Mouse (Mus musculus) heart, postnatal 0 days (tissue): ENCODE data around the gene Sprr2e. TPM values are rescaled to one million over a fixed set of nuclear protein-coding genes. Genes with fewer than 3 reads are reported as not detected.

Experiments used
- ATAC-seq: fragments of 200-750 bp; cut with Nextera tagmentation; 2 replicates; pipeline ENCODE4 v1.8.0; 2017; ENCODE audit warnings: low read depth, moderate number of reproducible peaks, moderate library complexity; ENCODE audit not compliant: insufficient read depth
- DNase-seq: peaks from one replicate; pipeline ENCODE4 v3.0.0-alpha.2; 2016; ENCODE audit warnings: low spot score
- H3K27ac ChIP-seq: fragments of 300-500 bp; sonication (generic); 2 replicates; pipeline ENCODE4 v1.5.1; 2014; ENCODE audit warnings: low read depth, mild to moderate bottlenecking
- H3K27me3 ChIP-seq: fragments of 300-500 bp; sonication (generic); 2 replicates; pipeline ENCODE4 v1.6.1; 2014; ENCODE audit warnings: low read length, mixed read lengths; ENCODE audit not compliant: control insufficient read depth, insufficient read depth
- H3K36me3 ChIP-seq: fragments of 300-500 bp; sonication (generic); replicated peaks from 2 replicates; pipeline ENCODE4 v1.6.1; 2014; ENCODE audit warnings: low read length, mixed read lengths; ENCODE audit not compliant: control insufficient read depth, insufficient read depth
- H3K4me1 ChIP-seq: fragments of 300-500 bp; sonication (generic); 2 replicates; pipeline ENCODE4 v1.6.1; 2014; ENCODE audit warnings: antibody characterized with exemption; ENCODE audit not compliant: control insufficient read depth, insufficient read depth
- H3K4me2 ChIP-seq: fragments of 300-500 bp; sonication (generic); 2 replicates; pipeline ENCODE4 v1.6.1; 2014; ENCODE audit warnings: low read depth, mild to moderate bottlenecking, low read length, moderate library complexity
- H3K4me3 ChIP-seq: fragments of 300-500 bp; sonication (generic); 2 replicates; pipeline ENCODE4 v1.5.1; 2014; ENCODE audit warnings: low read depth, low read length
- H3K9ac ChIP-seq: fragments of 300-500 bp; sonication (generic); replicated peaks from 2 replicates; pipeline ENCODE4 v1.6.1; 2014; ENCODE audit warnings: low read depth, low read length, mixed read lengths
- H3K9me3 ChIP-seq: fragments of 300-500 bp; sonication (generic); replicated peaks from 2 replicates; pipeline ENCODE4 v1.6.1; 2016; ENCODE audit warnings: low read length; ENCODE audit not compliant: control insufficient read depth
- CTCF ChIP-seq: IDR thresholded peaks from 2 replicates; pipeline ENCODE4 v1.5.1; 2016; ENCODE audit warnings: antibody characterized with exemption, control low read depth, low read depth
- EP300 ChIP-seq: IDR thresholded peaks from 2 replicates; pipeline ENCODE4 v1.6.1; 2016; ENCODE audit warnings: antibody characterized with exemption, low read depth
- WGBS: fragments of 180-500 bp; shearing (Covaris S2); extraction: QIAGEN DNeasy Blood & Tissue Kit; methylation state at CpG from one replicate; pipeline ENCODE4 v1.1.7; 2014; 5-methylcytosine and 5-hydroxymethylcytosine counted together
- polyA plus RNA-seq: library from polyadenylated mRNA; unstranded; fragments of >200 nt; fragmentation: Nextera tagmentation; extraction: Ambion mirVana; gene quantifications from 2 replicates; pipeline ENCODE4 v1.2.1, GENCODE M21; 2015
- total RNA-seq: library from RNA; depleted of rRNA; stranded (reverse); fragments of >200 nt; gene quantifications from 2 replicates; pipeline ENCODE4 v1.2.3, GENCODE M21; 2014; ENCODE audit warnings: low replicate concordance; rRNA removed

Sprr2e gene
- total RNA-seq, result not detected in 2 replicates
- polyA plus RNA-seq, result not detected in 2 replicates

DNA sequence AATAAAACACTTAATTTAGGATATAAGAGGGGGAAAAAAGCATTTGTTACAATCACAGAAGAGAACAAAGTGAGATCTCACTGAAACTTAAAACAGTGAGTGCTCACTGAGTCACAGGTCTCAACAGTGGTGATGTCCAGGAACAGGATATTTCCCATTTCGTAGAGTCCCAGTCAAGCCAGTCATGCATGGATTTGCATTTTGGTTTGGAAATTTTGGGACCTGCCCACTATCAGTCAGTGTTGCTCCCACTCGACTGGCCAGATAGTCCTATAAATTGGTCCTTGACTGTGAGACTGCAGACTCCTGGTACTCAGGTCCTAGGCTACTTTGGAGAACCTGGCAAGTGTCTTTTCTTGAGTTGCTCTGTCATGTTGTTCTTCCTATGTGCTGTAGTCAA lies at the start of gene Sprr2e:
Gene Sprr2e (plus strand): TSS at position 301 of the 400 bp plus-strand sequence.
- no peaks in the 10 kb centered on the region for H3K9me3 ChIP-seq

DNA sequence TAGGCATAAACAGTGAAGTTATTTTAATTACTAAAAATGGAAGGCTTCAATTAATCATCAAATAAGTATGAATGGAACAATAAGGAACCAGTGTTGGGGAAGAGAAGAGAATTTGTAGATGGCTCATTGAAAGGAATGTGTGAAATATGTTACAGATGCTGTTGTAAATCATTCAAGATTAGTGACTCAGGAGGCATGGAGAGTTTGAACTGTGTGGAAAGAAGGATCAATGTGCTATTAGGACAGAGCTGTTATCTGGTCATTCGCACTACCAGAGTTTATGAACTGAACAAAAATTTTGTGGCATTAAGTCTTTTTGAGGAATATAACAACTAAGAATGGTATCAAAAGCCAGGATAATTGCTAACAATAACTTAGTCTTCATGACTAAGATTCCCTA lies 44.5 kb upstream of the Sprr2e start:
- Histone ChIP-seq H3K4me1 (no peaks in the 10 kb centered on the region), H3K36me3 (no peaks in the 10 kb centered on the region), H3K27me3 (no peaks in the 10 kb centered on the region), H3K9me3 (no peaks in the 10 kb centered on the region), H3K9ac (no peak overlapping the region), H3K27ac (no peak overlapping the region), H3K4me3 (no peak overlapping the region), H3K4me2 (no peak overlapping the region)
- DNase-seq (no peak), ATAC-seq (no peak)
- 81% methylated on average over 1 of the region's 1 CpGs for WGBS
- TF ChIP-seq EP300 (no peak), CTCF (no peak)

More for the DNA sequence above, at the start of gene Sprr2e:
- DNase-seq (no peak), ATAC-seq (no peak)
- TF ChIP-seq EP300, result no peak
- TF ChIP-seq CTCF, result no peak
- H3K4me2 ChIP-seq, result no peak within 1 kb of the TSS
- H3K4me3 ChIP-seq, result no peak within 1 kb of the TSS
- no peaks in the 10 kb centered on the region for H3K4me1 ChIP-seq
- H3K36me3 ChIP-seq, result no peaks in the 10 kb centered on the region
- 70% methylated on average over 2 of the region's 2 CpGs for WGBS
- no peak within 1 kb of the TSS for H3K9ac ChIP-seq
- H3K27ac ChIP-seq, result no peak within 1 kb of the TSS
- no peaks in the 10 kb centered on the region for H3K27me3 ChIP-seq

DNA sequence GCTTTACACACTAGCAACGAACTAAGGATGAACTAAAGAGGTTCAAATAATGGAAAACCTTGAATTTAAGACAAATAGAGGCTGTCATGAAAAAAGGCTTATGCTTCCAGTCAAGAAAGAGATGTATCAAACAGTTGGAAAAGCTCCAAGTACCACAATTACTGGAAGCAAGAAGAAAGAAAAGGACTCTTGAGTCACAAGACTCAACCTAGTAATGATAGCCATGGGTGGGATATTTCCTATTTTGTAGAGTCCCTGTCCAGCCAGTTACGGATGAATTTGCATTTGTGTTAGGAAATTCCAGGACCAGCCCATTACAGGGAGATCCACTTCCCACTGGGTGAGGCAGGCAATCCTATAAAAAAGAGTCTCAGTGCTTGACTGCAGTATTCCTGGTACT lies 35.6 kb upstream of the Sprr2e start, which contains the start of gene Sprr2b:
Gene Sprr2b (plus strand): TSS at position 301 of the 400 bp plus-strand sequence.
- Histone ChIP-seq H3K27me3 (no peaks in the 10 kb centered on the region), H3K4me2 (no peak within 1 kb of the TSS), H3K27ac (no peak within 1 kb of the TSS), H3K4me3 (no peak within 1 kb of the TSS), H3K36me3 (no peaks in the 10 kb centered on the region), H3K4me1 (no peaks in the 10 kb centered on the region), H3K9me3 (no peaks in the 10 kb centered on the region), H3K9ac (no peak within 1 kb of the TSS)
- DNase-seq (no peak), ATAC-seq (no peak)
- WGBS, result 67% methylated on average over 2 of the region's 2 CpGs
- TF ChIP-seq EP300, result no peak
- no peak for TF ChIP-seq CTCF

DNA sequence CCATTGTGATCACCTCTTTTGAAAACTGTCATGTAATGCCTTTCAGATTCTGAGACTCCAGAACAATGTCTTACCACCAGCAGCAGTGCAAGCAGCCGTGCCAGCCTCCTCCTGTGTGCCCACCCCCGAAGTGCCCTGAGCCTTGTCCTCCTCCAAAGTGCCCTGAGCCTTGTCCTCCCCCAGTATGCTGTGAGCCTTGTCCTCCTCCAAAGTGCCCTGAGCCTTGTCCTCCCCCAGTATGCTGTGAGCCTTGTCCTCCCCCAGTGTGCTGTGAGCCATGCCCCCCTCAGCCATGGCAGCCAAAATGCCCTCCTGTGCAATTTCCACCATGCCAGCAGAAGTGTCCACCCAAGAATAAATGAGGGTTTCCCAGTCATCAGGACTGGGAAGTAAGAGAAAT lies 34.6 kb upstream of the Sprr2e start:
- TF ChIP-seq EP300 (no peak), CTCF (no peak)
- ATAC-seq, result no peak
- no peak overlapping the region for H3K9ac ChIP-seq
- DNase-seq, result no peak
- H3K4me2 ChIP-seq, result no peak overlapping the region
- no peak overlapping the region for H3K27ac ChIP-seq
- H3K9me3 ChIP-seq, result no peaks in the 10 kb centered on the region
- 71% methylated on average over 2 of the region's 2 CpGs for WGBS
- H3K4me1 ChIP-seq, result no peaks in the 10 kb centered on the region
- H3K36me3 ChIP-seq, result no peaks in the 10 kb centered on the region
- no peak overlapping the region for H3K4me3 ChIP-seq
- H3K27me3 ChIP-seq, result no peaks in the 10 kb centered on the region

GRCm38 (mm10) chr3:92336278-92336677 lies 15.7 kb upstream of the Sprr2e start:
- Histone ChIP-seq H3K9ac (no peak overlapping the region), H3K36me3 (no peaks in the 10 kb centered on the region)

DNA sequence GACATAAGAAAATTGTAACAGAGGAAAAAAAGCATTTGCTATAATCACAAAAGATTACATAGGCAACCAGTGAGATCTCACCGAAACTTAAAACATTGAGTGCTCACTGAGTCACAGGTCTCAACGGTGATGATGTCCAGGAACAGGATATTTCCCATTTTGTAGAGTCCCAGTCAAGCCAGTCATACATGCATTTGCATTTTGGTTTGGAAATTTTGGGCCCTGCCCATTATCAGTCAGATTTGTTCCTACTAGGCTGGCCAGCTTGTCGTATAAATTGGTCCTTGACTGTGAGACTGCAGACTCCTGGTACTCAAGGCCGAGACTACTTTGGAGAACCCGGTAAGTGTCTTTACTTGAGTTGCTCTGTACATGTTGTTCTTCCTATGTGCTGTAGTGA lies 13.1 kb upstream of the Sprr2e start, which contains the start of gene Sprr2d:
Gene Sprr2d (plus strand): TSS at position 301 of the 400 bp plus-strand sequence.
- Histone ChIP-seq H3K4me2 (no peak within 1 kb of the TSS), H3K27ac (no peak within 1 kb of the TSS), H3K27me3 (no peaks in the 10 kb centered on the region), H3K9me3 (no peaks in the 10 kb centered on the region), H3K36me3 (no peaks in the 10 kb centered on the region), H3K4me3 (no peak within 1 kb of the TSS), H3K9ac (no peak within 1 kb of the TSS), H3K4me1 (no peaks in the 10 kb centered on the region)
- no peak for TF ChIP-seq EP300
- TF ChIP-seq CTCF, result no peak
- DNase-seq (no peak), ATAC-seq (no peak)
- 87% methylated on average over 5 of the region's 5 CpGs for WGBS

More at GRCm38 (mm10) chr3:92336278-92336677, 15.7 kb upstream of the Sprr2e start:
- H3K4me2 ChIP-seq, result no peak overlapping the region
- H3K4me1 ChIP-seq, result no peaks in the 10 kb centered on the region
- H3K4me3 ChIP-seq, result no peak overlapping the region
- no peak for ATAC-seq
- no peak for DNase-seq
- no peaks in the 10 kb centered on the region for H3K9me3 ChIP-seq
- TF ChIP-seq CTCF (no peak), EP300 (no peak)
- 53% methylated on average over 1 of the region's 1 CpGs for WGBS
- H3K27ac ChIP-seq, result no peak overlapping the region
- no peaks in the 10 kb centered on the region for H3K27me3 ChIP-seq
